Mouse (Mus musculus) embryonic fibroblast, embryonic 13.5 days (primary cell): ENCODE data around the gene Car3.

Source experiments
- CTCF ChIP-seq: IDR thresholded peaks from 2 replicates; pipeline ENCODE4 v1.5.1; 2011; ENCODE audit warnings: mild to moderate bottlenecking, control low read depth, low read length, moderate library complexity, borderline replicate concordance; ENCODE audit not compliant: insufficient read depth
- POLR2A ChIP-seq: IDR thresholded peaks from 2 replicates; pipeline ENCODE4 v1.6.1; 2011; ENCODE audit warnings: low read depth, mild to moderate bottlenecking, control low read depth, low read length, moderate library complexity

DNA sequence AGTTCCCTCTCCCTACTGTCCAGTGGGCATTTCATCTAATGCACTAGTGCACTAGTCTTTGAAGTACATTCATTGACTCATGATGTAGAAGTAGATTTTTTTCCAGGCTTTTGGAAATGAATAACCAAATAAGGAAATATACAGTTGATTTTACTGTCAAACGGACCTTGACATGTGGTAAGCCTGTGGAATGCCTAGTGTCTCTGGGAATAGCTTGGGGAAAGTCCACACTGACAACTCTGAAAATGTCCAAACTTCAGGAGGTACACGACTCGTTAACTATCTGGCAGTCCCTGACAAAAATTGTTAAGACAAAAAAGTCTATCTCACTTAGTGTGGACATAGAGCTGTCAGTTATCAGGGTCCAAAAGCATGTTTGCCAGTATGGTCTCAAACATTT lies 40.9 kb downstream of the Car3 start:
- TF ChIP-seq POLR2A (no peak), CTCF (no peak)
